Mouse (Mus musculus) right cerebral cortex, postnatal 36 days (tissue): Measurements from ENCODE around the gene Upk3a.
"Not testable (repeated sequence)": the region's sequence is repeated elsewhere in the genome, so short reads cannot be mapped to it uniquely, and the experiment has no call there.

Source experiments
- DNase-seq, 2 experiments: peaks; one replicate each; pipeline ENCODE4 v3.0.0; 2022; ENCODE audit warnings: low spot score in 2 of 2, mixed read lengths in 1 of 2

Upk3a gene

DNA sequence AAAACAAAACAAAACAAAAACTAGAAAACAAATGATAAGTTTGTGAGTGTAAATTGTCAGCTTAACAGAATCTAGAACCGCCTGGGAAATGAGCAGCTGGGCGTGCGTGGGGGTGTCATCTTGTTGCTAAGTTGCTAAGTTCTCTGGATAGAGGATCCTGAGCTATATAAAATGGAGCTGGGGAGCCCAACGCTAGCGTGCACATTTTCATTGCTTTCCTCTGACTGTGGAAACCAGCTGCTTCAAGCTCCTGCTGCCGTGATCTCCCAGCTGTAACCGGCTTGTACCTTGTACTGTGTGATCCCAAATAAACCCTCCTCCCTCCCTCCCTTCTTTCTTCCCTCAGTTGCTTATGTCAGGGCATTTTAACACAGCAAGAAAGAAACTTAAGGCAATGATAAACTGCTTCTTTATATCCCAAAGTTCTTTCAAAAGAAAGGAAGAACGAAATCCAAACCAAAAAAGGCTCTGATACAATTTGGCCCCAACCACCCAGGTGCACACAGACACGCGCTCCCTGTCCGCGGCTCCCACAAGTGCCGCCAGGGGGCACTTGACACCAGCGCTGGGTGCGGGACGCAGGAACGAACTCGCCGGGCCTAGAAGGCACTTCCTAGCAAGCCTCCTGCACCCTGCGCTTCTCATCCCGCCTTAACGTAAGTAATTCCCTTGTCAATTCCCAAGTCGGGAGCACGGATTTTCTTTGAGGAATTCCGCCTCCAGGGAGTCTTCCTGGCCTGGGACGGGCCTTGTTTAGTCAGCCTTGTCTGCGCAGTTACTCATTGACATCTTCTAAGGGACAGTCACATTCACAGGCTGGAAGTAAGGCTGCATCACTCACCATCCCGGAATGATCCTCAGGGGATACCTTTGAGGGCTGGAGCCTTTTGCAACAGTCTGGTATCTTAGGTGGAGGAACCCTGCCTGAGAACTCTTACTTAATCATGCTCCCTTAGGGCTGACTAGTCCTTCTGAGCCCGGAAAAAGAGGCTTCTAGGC, 15.7 kb upstream of the Upk3a start:
- peak; percentile 72 to 83 for DNase-seq

DNA sequence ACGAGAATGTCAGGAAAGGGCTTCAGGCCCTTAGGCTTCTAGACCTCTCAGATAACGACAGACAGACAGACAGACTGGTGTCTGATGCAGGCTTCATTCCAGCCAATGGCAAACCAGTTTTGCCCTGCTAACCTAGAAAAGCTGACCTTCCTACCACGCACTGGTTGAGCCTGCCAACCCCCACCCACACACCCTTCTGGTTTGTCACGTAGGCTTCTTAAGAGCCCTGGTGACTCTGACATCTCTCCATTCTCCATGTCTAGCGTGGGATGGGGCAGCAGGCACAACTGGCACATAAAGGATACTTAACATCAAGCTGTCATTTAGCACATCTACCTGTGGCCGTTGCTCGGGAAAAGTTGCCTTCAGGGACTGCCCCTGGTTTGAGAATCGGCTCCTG, 7.3 kb upstream of the Upk3a start:
- no peak for DNase-seq

DNA sequence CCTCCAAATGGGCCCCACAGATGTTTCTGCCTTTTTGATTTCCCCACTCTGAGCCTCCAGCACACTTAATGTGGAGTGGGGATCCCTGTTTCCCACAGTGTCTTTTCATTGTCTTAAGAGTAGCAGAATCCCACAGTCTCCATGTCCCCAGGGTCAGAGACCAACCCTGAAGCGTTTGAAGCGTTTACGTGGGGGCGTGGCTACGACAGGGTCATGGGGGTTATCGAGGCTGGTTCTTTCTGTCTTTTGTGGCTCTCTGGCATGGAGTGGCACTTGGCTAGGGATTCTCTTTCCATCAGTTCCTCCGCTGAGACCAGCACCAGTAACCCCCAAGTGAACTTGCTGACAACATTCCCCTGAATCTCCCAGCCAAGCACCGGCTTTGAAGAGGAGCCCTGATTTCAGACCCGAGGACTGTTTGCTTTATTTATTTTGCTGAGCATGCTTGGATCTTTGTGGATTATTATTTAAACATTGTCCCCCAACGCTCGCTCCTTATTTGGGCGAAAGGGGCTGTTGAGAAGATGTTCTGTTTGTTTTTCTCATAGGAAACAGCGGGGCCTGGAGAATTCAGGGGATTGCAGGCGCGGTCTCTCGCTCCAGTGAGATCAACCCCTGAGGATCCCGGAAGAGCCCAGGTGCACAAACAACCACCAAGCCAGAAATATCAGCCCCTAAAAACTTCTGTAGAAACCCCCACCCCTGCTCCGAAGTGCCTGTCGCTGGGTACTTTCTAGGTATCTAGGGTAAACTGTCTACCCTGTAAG, 4.9 kb upstream of the Upk3a start:
- DNase-seq: no peak

DNA sequence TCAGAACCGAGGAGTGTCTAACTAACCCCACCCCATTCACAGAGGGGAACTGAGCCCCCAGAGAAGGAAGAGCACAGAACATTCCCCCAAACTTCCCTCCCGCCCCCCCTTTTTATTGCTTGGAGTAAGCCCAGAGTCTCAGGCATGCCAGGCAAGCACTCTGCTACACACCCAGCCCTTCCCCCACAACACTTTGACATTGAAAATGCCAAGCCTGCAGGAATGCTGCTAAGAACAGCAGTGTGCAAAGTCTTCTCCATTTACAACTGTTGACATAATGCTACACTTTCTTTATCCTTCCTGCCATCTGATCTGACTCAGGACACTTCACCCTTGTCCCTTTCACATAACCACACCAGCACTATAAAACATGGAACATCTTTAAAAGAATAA, 4.3 kb upstream of the Upk3a start:
- DNase-seq: no peak

DNA sequence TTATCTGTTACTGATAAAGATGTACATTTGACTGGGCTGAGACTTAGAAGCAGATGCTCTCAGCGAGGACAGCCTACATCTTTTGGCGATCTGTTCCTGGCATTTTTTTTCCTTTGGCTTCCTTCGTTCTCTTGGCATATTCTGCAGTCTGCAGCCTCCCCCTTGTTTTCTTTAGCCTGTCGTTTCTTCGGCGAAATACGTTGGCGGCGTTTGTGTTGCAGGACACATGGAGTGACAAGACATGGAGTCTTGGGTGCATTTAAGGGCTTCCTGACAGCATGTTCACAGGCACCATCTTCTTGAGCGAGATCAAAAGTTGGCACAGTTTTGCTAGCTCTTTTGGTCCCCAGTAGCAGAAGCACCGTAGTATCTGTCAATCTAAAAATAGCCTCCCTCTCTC, 1.2 kb upstream of the Upk3a start:
- peak; percentile 63 to 77 for DNase-seq

DNA sequence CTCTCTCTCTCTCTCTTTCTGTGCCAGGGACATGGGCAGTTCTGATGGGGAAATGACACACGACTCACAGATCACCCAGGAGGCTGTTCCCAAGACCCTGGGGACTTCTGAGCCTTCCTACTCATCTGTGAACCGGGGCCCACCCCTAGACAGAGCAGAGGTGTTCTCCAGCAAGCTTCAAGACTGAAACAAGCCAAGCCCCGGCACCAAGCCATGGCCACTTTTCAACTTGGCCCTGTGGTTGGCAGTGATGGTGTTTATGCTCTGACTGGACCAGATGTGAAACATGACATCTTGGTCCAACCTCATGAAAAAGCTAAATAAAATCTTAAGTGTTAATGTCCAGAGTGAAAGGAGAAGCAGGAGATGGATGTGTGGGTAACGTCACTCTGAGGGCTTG, 5.3 kb downstream of the Upk3a start:
- DNase-seq: no peak

DNA sequence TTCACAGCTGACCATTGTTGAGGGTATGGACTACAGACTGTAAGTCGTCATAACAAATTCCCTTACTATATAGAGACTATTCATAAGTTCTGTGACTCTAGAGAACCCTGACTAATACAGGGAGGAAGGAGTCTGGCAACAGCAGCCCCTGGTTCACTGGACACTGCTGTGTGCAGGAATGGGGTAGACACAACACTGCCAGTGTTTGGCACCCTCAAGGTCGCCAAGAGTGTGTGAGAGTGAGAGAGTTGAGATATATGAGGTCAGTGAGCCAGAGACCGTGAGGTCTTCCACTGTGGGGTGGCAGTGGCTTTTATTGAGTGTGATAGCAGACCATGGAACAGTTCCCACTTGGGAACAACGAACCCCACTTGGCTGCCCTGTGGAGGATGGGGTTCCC, 9.3 kb downstream of the Upk3a start:
- no peak for DNase-seq

DNA sequence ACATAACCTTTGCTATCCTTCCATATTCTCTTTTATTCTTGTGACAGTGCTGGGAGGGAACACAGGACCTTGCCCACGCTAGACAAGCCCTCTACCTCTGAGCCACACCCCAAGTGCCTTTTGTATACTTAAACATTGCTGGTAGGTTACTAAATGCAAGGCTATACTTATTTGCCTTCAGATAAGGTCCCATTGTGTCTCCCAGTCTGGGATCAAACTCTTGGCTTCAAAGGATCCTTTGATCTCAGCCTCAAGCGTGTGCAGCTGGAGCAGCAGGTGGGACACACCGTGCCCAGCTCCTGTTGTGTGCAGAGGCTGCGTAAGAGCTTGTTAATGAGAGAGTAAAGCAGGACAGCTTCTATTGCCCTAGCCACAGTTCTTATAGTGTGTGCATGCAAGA, 10.8 kb downstream of the Upk3a start:
- DNase-seq: no peak

DNA sequence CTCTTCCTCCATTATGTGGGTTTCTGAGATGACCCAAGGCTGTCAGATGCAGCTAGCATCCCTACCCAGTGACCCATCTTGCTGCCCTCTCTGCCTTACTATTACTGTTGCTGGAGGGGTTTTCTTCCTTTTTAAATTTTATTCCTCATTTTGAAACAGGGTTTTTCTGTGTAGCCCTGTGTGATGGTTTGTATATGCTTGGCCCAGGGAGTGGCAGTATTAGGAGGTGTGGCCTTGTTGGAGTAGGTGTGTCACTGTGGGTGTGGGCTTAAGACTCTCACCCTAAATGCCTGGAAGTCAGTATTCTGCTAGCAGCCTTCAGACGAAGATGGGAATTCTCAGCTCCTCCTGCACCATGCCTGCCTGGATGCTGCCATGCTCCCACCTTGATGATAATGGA, 11.7 kb downstream of the Upk3a start, which contains the start of gene Fam118a:
Fam118a (plus strand) TSS at position 301 of the 400 bp plus-strand sequence.
- not testable (repeated sequence) for DNase-seq

DNA sequence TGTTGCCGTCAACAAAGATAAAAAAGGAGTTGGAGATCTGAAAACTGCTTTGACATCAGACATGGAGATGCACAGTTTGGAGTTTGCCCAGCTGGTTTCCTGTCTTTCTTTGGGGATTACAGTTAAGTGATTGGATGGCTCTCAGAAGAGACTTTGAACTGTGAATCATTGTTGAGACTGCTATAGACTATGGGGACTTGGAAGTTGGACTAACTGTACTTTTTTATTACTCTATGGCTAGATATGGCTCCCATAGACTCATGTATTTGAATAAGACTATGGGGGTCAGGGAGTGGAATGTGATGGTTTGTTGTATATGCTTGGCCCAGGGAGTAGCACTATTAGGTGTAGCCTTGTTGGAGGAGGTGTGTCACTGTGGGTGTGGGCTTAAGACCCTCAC, 13.7 kb downstream of the Upk3a start:
- DNase-seq: not testable (repeated sequence)

DNA sequence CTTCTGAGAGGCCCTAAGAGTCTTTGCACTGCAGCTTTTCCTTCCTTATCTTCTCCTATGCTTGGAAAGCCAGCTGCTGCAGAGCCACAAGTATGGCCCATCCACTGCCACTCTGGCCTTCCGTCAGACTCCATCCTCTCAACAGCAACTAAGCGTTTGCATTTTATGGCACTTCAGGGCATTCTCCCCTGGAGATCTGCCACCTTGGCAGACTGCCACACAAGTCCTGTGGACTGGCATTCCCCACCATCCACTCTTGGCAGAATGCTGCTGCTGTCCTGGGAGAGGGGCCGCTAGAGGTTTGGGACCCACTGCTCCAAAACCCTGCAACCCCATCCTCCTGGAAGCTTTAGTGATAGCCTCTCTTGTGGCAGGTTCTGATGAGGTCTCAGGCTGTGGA, 14.9 kb downstream of the Upk3a start:
- no peak for DNase-seq

DNA sequence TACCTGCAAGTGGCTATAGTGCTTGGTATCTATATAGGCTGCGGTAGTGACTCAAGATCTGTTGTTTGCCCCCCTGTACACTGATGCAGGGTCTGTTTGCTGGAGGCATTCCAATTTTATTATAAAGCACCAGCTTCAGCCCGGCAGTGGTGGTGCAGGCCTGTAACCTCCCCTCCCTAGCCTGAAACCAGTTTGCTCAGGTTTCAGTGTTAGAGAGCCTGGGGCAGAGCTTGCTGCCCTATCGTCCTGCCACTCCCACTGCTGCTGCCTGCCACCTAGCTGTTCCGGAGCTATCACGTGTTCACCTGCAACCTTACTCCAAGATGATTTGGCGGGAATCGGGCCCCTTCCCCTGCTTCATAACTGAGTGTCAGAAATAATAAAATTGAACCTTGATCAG, 17.0 kb downstream of the Upk3a start:
- DNase-seq: not testable (repeated sequence)

DNA sequence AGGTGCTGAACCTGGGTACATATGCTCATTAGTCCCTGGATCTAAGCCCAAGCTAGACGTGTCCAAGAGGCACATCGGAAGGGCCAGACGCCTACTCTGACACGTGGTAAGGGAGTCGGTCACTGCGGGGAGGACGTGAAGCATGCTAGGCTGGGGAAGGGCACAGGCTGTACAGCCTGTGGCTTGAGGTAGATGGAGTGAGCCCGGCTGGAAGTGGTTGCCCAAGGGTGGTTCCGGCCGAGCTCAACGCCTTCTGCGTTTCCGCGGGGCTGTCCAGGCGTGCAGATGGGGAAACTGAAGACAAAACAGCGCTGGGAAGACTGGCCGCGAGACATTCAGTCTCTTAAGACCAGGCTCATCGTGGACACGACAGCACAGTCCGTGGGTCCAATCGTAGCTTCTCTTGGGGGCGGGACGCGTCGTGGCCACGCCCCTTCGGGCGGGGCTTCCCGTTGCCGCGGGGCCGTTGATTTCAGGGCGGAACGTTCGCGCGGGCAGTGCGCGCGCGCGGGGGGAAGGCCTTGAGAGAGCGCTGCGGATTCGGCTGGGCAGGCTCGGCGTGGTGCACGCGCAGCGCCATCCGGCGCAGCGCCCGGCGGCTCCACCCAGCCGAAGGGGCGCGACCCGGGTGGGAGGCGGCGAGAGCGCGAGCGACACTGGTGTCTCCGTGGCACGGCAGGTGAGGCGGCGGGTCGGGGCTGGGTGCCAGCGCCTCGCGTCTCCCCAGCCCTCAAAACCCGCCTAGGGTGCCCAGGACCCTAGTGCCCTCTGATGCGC, 19.8 kb downstream of the Upk3a start:
- peak; percentile 96 for DNase-seq

DNA sequence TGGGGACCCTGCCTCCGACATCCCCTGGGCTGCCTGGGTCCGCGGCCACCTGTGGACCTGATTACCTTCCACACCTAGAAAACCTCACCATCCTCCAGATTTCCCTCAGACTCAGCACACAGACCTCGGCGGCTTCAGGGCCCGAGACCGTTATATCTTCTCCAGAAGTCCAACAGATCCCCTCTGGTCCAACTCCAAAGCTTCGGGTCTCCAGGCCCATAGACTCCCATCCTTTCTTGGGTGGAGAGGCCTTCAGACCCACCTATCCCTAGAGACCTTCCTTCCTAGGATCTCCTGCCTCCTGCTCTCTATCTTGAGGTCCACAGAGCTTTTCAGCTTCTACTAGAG, 20.4 kb downstream of the Upk3a start:
- DNase-seq: no peak

DNA sequence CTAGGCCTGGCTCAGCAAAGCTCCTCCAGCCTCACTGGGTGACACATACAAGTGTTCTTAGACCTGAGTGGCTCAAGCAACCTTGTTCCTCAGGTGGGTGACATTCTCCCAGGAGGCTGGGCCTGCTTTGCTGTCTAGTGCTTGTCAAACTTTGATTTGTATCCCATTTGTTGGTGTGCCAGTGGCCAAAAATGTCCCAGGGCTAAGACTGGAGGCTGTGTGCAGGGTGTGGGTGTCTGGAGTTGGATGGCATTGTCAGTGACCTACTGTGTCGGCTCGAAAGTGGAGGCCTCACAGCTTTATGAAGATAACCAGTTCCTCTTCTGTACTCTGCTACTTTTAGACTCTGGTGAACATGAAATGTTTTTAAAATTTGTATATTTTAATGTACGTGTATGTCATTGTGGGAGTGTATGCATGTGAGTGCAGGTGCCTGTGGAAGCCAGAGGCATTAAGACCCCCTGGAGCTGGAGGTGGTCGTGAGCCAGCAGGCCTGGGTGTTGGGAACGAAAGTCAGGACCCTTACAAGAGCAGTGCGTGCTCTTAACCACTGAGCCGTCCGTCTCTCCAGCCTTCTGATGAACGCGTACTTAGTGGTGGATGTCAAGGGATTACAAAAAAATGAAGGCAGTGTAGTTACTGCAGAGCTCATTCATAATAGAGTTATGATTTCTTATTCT, 24.7 kb downstream of the Upk3a start:
- no peak for DNase-seq

DNA sequence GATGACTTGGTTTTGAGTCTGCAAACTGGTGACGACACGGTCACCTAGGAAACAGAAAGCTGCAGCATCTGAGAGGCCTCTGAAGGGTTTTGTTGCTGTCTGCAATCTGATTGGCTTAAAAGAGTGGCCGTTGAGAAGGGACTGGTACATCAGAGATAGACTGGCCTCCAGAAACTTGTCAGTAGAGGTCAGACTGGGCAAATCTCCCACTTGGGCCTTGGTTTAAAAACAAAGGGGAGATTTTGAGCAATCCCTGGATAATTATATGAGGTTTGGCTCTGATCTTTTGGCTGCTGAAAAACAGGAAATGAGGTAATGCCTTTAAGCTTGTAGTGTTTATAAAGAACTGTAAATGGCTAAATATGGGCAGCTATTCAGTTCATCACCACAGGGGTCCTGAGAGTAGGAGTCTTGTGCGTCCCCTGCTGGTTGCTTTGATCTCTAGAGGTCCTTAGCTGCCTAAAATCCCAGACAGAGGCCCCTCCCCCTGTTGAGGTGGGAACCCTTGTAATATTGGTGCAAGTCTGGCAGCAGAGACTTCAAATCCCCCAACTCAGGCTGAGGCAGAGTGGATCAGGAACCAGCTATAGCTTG, 25.5 kb downstream of the Upk3a start:
- peak; percentile 67 to 84 for DNase-seq

DNA sequence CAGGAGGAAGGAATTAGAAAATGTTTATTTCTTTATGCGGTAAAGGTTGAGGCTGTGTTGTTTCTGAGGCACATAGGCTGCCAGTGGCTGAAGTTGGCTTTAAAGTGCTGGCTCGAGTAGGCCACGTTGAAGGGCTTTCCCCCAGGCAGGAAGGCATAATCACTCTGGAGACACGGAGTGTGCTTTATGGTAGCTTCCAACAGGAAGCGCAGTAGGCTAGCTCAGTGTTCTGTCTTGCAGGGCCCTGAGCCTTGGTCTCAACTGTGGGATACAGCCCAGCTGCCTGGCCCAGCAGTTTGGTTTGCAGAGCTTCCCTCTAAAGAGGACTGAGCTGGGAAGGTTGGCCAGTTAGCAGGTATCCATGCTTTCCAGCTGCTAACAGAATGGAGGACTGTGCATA, 26.2 kb downstream of the Upk3a start:
- DNase-seq: no peak

DNA sequence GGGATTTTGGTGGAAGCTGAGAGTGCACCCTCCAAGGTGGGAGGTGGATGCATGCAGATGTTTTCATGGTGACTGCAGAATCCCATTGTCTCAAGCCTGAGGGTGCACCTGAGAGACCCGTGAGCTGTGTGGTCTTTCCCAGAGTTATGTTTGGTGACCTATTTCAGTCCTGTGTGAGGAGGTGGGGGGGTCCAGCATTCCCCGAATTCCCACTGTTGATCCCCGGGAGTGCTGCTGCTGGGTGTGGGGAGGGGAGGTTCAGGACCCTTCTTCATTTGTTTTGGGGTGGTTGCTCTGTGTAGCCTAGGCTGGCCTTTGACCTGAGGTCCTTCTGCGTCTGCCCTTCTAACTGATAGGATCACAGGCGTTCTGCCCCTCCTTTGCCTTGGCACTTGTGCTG, 26.8 kb downstream of the Upk3a start:
- DNase-seq: no peak

DNA sequence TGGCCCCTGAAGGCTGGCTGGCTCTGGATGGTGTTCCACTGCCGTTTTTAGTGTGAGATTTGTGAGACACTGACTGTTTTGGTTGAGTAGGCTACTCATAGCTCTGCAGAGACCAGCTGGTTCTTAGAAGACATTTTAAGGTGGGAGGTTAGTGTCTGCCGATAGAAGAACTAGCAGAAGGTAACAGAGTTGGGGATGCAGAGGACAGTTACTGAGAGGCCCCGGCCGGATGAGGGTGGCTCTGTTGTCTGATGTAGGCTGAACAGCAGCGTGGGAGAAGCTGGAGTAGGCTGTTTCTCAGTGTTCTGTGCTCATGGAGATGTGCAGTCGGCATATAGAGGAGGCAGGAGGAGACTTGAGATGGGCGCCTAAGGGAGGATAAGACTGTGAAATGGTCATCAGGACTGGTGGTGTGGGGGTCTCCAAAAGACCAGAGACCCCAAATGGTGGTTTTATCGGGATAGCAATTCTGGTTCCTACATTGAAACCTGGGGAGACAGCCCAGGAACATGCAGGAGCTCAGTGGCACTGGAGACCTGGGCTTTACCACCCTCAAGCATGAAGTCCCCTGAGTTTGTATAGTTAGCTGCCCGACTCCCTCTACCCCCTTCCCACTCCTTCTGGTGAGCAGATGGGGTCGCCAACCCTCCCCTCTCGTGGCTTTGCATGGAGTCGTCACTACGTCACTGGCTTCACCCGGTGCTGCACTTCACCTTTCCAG, 29.4 kb downstream of the Upk3a start:
- DNase-seq: peak in 1 of 2 experiments; percentile 47

DNA sequence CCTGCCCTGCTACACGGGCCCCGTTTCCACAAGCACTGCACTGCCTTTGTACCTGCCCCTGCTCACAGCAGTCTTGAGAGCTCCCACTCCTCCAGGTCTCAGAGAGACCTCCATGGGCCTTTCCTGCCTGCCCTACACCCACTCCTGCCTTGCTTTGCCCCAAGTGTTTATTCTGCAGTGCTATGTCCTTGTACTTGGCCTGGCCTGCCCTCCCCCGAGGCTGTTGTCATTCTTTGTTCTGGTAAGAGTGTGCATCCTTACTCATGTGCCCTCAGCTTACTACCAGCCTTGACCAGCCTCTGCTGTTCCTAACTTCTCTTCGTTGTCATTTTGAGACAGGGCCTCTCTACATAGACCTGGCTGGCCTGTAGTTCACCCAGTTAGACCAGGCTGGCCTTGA, 30.9 kb downstream of the Upk3a start:
- no peak for DNase-seq
